Mouse (Mus musculus): ENCODE results near the gene S100a10.

Gene S100a10

DNA sequence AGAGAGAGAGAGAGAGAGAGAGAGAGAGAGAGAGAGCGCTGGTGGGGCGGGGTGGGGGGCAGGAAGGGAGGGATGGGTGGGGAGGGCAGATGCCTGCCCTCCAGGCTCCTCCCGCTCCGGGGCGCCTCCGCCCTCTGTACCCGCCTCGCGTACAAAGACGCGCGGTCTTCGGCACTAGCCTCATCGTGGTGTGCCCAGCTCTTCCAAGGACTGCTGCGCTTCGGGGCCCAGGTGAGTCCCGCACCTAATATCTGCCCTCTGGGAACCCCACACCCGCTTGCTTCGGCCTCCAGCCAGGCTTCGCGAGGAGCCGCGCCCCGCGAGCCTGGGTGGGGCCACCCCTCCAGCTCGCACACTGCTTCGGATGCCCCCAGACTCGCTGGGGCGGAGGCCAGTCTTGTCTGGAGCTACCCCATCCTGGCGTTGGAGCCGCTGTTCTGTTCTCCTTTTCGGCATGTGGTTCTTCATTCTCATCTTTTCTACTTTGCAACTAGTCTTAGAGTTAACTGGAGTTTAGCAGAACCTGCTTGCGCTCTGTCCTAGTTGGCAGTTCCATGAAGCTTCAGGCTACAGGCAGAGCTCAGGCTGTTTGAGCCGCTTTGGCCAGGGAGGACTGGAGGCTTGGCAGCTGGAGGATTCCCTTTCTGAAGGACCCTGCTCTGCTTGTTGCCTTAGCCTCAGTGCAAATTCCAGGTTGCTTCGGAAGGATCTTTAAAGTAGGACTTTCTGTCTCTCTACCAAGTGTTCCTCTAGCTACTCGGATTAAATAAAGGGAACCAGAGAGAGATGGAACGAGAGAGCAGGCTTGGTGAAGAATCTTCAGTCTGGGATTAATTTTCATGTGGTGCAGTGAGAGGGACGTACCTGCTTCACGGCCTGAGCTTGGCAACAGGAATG is at the start of gene S100a10:
S100a10 (plus strand) TSS at position 100 of the 897 bp plus-strand sequence.
- peak; percentile 82 to 84 for DNase-seq (ENCODE audit: low spot score in 2 of 2)

DNA sequence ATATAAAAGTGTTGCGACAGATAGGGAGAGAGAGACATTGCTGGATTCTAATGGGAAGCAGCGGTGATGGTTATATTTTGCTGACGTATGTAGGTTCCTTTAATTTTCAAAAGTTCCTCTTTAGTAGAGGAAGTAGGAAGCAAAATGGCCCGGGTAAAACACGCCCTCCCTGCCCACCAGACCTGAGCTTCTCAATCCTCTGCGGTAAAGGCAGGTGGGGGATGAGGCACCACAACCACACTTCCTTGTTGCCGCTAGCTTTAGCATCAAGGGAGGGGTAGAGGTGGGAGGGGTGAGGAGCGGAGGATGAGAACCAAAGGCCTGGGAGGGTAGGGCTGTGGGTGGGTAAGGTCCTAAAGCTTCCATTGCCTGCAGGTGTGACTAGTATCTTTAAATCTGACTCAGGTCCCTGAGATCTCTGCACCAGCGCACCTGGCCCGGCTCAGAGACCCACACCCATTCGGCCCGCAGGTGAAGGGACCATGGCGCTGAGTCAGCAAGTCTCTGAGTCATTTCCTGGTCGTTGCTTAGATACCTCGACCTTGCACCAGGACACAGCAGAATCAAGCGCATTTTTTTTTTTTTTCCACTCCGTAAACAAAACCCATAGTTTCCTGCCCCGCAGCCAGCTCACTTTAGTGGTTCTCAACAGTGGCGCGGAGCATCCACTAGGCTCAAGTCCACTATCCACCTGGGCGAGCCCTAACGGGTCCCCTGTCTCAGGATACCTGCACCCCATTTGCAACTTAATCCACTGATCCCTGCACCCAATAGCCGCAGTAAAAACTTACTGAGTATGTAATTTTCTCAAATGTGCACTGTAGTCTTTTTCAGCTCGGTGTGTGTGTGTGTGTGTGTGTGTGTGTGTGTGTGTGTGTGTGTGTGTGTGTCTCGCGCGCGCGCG is 48.7 kb upstream of the S100a10 start:
- DNase-seq (ENCODE audit: low spot score in 2 of 2): peak; percentile 95

DNA sequence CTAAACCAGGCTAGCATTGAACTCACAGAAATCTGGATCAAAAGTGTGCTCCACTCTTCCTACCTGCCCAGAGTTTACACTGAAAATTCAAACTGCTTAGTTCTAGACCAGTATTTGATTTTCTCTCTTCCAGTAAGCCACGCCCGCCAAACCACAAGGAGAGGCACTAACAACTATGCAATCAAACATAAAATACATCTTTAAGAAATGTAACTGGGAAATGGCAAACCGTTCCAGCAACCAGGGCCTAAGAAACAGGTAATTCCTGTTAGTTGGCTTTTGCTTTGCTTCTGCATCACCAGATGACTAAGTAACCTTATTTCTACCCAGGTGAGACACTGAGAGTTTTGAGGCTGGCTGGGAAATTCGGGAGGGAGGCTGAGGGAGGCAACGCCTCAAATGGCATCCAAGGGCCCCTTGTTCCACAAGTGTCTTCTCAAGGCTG is 48.0 kb upstream of the S100a10 start:
- peak; percentile 9 to 18 for DNase-seq (ENCODE audit: low spot score in 2 of 2)

DNA sequence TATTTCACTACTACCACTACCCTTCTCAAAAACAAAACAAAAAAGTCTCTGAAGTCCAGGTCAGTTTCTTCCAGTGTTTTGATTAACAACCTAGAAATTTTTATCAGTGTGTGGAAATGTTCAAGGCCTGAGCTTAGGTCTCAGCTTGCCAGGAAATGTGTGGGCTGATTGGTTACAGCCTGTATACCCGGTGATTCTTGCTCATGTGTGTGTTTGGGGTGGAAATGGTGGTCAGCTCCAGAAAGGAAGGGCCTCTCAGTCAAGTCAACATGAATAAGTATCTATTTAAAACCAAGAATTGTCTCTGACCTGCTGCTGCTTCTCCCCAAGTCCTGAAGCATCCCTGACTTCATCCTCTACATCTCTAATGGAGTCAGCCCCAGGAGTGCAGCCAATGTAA is 45.6 kb upstream of the S100a10 start:
- no peak for DNase-seq (ENCODE audit: low spot score in 2 of 2)

DNA sequence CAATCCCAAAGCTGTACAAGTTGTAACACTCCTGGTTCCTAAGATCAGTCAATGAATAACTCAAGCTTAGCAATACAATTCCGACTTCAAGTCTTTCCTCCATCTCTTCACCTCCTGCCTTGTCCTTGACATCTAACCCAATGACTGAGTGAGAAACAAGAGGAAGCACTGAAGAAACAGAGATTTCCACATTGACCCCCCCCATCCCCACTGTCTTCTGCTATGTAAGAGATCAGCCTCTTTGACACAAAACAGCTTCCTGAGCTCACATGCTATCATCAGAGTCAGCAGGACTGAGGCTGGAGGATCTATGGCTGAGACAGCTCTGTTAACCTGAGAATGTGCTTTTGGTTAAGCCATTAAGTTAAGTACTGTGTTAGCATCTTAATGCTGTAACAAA is 43.8 kb upstream of the S100a10 start:
- no peak for DNase-seq (ENCODE audit: low spot score in 2 of 2)

DNA sequence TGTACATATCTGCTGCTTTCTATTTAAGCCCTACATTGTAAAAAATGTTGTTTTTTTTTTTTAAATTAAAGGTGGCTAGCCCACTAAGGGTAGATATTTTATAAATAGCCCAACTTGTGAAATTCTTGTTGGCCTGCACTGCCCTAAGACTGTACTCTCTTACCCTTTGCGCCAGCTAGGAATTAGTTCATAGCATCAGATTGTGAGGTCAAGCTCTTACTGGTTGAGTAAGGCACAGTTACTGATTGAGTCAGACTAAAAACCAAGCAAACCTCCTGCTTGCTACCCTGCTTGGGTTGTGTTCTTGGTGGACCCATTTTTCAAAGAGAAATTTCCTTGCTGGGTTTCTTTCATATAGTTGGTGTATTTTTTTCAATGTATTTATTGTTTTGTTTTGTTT is 43.1 kb upstream of the S100a10 start:
- DNase-seq (ENCODE audit: low spot score in 2 of 2): no peak

DNA sequence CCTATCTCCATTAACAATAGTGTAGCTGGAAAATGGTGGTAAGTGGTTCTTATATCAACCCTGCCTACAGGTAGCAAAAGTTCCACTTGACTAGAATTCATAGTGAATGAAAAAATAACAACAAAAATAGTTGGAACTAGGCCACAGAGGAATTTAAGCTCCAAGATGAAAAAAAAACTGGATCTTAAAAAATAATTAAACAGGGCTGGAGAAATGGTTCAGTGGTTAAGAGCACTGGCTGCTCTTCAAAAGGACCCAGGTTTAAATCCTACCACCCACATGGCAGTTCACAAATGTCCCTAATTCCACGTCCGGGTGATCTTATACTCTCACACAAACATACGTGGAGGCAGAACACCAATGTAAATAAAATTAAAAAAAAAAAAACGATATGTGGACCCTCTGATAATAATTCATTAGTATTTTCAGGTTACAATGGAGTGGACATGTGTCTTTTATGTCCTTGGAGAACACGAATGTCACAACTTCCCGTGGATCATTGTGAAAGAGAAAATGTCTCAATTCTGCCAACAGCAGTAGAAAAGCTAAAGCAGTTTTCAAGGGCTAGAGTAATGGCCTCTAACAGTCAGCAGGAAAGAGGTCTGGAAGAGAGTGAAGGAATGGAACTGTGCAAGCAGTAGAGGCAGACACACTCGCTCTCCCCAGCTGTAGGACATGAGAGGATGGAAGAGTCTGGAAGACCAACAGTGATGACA is 42.3 kb upstream of the S100a10 start:
- DNase-seq (ENCODE audit: low spot score in 2 of 2): no peak

DNA sequence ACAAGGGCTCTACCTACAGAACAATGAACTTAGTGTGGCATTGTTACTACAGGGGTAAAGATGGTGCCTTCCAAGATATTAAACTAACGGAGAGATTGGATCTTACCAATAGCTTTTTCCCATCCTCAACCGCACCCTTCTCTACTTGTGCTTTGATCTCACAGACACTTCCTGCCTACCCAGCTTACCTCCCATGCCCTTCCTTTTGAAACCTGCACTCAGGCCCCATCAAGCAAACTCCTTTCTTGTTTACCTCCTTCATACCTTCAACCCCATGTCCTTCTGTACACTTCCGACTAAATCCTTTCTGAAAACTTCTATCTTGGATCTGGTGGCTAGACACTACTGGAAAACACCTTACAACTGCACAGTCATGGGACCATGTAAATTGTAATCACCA is 40.3 kb upstream of the S100a10 start:
- no peak for DNase-seq (ENCODE audit: low spot score in 2 of 2)

DNA sequence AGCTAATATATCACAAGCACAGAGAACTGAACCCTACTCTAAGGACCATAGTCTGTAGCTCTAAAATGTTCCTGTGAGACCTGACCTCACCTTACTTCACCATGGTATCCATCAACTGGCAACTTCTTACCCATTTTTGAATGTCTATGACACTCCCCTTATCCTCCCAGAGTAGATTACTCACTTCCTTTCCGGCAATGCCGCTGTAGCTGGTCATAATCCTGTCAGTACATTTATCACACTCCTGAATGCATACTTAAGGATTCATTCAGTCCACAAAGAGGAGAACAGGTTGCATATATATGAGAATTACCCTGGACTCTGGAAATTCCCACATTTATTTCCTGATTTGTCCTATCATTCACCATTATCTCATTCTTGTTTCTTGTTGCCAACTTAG is 37.5 kb upstream of the S100a10 start:
- no peak for DNase-seq (ENCODE audit: low spot score in 2 of 2)

DNA sequence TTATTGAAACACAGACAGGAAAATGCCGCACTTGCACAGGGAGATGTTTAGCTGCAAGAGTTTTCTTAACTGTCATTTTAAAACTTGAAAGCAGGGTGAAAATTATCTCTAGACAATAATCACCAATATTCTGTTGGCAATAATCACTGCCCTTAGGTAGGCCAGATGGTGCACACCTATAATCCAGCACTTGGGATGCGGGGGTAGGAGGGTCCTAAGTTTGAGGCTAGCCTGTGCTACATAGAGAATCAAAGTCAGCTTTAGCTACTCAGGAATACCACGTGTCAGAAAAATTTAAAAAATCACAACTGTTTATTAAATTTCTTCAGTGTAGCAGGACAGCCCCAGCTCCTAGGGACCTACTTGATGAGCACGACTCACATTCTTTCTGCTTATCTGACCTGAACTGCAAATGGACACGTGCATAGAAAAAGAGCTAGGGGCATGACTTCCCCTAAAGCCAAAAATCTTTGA is 35.0 kb upstream of the S100a10 start:
- DNase-seq (ENCODE audit: low spot score in 2 of 2): no peak

DNA sequence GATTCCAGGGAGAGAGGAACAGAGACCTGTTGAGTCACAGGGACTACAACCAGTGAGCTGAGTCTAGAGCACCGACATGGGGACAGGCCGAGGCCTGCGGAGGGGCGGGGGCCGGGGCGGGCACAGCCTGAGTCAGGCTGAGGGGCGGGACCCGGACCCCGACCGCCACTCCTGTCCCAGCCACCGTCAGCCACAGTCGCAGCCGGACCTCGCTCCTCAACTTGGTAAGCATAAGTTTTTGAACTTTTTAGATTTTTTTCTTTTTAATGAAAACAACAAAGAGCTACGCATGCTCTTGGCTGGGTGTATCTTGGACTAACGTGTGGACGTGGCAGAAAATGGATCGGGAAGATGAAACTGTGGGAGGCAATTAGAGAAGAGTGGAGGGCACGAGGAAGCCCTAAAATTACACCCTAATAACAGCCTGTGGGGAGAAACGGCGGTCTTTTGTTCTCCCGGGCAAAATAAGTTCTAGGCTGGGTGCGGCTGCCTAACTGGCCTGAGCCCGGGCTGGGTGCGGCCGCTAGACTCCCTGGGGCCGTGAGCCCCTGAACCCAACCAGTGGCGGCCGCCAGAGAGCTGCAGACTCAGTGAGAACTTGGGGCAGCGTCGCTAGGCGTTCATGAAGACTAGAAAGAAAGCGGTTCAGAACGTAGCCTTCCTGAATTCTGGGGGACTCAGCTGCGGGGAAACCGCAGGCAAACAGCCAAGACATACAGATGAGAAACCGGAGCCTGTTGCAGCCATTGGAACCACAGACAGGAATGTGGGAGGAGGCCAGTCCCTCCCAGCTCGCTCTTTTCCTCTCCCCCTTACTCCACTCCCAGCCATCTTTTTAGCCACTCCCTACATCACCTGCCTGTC is 34.3 kb upstream of the S100a10 start, which contains the start of gene S100a11:
S100a11 (plus strand) TSS at position 159 of the 864 bp plus-strand sequence.
- DNase-seq (ENCODE audit: low spot score in 2 of 2): peak; percentile 53 to 57

DNA sequence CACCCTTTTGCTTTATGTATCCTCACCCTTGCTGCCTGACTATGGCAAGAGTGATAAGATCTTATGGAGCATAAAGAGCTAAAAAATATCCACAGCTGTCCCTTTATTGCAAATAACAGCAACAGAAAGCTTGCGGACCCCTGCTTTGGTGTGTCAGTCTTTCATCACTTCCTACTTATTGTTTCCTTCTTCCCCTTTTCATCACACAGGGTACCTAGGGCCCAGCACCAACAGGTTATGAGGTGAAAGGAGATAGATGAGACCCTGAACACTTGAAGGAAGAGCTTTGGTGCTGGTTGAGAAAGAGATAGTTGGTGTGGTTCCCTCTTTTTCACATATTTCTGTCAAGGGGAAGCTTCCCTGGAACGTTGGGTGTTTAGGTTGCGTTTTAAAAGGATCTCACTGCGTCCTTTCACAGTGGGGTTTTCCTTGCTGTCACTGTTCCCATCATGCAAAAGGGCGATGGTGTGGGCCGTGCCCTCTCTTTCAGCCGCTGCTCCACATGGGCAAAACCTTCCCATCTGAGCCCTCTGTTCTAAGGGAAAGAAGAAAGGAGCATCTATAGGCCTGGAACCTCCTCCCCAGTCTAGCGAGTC is 33.3 kb upstream of the S100a10 start:
- DNase-seq (ENCODE audit: low spot score in 2 of 2): no peak

DNA sequence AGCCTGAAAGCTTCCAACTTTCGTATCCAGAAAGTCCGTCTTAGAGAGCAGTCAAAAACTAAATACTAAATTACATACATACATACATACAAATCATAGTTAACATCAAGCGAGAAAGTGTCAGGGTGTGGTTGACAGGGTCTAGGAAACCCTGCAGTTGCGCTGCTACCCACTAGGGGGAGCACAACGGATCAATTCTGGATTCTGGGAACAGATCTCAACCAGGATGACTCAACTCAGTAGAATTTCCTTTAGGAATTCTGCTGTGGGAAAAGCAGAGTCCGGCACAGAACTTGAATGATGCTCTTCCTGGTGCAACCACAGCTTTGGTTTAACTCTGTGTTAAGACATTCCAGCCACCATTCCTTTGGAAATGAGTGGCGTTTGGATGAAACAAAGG is 32.3 kb upstream of the S100a10 start:
- DNase-seq (ENCODE audit: low spot score in 2 of 2): peak in 1 of 2 experiments; percentile 25

DNA sequence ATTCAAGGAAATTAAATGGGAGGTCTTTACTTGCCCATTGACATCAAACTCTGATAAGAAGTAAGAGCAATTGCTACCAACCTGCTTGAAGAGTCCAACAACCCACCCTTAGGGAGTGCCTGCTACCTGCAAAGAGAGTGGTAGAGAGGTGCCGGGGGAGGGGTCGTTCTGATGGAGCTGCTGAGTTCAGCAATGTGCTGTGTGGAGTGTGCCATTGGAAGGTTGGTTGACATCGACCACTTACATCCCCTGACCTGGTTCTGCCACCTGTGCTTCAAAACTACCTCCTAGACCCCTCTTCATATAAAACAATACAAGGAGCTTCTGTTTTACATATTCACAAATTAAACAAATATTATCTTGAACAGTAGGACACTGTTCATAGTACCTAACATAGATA is 27.6 kb upstream of the S100a10 start:
- no peak for DNase-seq (ENCODE audit: low spot score in 2 of 2)

DNA sequence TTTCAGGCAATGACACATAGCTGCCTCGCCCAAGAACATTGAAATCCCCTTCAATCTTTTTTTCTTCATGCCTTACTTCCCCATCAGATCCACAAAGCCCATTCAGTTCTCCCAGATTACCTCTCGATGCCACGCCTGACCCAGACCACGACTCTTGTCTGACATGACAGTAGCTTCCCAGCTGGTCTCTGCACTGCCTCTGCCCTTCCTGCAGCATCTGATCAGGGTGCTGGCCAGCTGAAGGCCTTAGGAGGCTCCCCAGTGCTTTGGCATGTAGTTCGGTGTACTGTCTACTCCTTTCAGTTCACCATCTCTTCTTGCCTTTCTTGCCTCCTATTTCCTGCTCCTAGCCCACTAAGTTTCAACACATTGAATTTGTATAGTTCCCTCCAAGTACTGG is 26.1 kb upstream of the S100a10 start:
- DNase-seq (ENCODE audit: low spot score in 2 of 2): no peak

DNA sequence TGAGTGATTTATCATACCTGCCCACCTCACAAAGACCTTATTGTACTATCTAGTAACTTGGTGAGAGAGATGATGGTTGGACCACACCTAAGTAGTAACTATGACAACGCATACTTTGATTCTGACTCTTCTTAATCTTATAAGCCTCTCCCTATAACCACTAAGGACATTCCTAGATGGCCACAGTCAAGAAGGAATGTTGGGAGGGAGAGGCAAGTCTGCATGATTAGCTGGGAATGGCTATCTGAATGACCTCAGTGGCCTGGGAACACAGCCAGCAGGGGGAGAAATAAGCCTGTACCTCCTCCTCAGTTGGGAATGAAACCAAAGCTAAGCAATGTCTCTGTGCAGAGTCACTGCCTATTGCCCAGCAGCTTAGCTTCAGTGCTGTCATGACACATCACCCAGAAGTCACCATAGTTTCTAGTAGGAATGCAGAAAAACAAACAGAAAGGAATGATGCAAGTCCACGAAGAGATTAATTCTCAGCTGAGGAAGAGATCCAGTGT is 17.8 kb upstream of the S100a10 start:
- DNase-seq (ENCODE audit: low spot score in 2 of 2): no peak

DNA sequence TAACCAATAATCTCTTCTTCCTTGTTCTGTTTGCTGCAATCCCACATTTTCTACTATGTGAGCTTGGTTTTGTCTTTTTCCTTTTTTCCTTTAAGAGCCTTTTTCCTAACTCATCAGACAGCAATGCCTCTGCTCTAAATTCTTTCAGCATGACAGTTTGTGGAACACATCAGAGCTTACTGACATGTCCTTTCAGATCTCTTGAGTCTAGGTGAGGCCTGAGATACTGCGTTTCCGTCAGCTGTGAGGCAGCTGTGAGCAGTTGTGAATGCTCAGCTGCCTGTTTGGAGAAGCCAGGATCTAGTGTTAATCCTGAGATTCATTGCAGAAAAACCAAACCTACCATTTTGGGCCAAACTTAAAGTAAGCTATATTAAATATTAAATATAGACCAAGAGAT is 16.4 kb upstream of the S100a10 start:
- no peak for DNase-seq (ENCODE audit: low spot score in 2 of 2)

DNA sequence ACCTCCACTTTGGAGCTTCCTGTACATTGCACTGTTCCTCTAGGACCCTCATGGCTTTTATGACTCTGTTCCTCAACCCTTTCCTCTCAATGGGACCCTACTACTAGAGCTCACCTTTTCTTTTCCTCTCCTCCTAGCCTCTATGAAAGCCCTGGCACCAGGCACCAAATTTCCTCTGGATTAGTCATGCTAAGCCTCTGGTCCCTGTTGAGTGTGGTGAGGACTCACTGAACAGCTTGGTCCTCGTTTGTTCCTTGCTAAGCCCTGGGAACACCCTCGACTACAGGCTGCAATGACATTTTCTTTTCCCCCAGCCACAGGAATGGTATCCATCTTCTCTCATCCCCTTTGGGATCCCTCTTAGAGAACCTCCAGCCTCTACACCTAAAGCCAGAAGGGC is 13.4 kb upstream of the S100a10 start:
- no peak for DNase-seq (ENCODE audit: low spot score in 2 of 2)

DNA sequence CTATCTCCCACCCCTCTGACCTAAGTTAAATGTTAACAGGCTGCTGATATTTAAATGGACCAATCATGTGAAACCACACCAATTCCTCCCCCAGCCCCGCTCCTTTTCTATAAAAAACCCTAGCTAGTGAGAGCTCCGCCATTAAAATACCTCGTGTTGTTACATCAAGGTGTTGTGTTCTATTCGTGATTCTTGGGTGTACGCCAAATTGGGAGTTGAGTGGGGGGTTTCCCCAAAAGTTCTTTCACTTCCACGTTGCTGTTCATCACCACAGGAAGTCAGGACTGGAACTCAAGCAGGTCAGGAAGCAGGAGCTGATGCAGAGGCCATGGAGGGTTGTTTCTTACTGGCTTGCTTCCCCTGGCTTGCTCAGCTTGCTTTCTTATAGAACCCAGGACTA is 10.7 kb upstream of the S100a10 start:
- DNase-seq (ENCODE audit: low spot score in 2 of 2): peak in 1 of 2 experiments; percentile 42

DNA sequence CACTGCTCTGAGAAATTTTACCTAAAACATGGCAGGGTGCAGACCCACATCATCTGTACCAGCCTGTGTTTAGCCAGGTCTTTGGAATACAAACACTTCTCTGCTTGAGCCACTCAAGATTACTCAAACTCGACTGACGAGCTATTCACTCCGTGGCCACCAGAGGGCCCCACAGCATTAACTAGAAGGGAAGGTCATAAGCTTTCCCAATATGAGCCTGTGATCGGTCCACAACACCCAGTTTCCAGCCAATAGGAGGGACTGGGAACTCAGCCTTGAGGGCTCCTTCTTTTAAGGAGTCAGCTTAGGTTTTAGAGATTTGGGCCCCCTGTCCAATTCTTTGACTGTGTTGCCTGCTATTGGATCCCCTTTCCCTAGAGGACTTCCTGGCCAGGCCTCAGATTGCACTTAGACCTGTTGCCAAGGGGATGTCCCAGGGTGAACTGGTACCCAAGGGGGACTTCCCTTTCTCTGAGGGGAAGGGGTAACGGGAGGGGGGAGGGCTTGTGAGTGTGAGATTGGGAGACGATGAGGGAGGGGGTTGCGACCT is 7.7 kb upstream of the S100a10 start:
- DNase-seq (ENCODE audit: low spot score in 2 of 2): peak; percentile 75 to 86
